Mouse (Mus musculus): ENCODE data around the gene Nfic. TPM values are rescaled to one million over a fixed set of nuclear protein-coding genes. Genes with fewer than 3 reads are reported as not detected.

Gene Nfic
- total RNA-seq, 2 experiments from 2014 or later = 125 to 130 TPM

GRCm38 (mm10) chr10:81404082-81404481 is 51.4 kb downstream of the Nfic start:
- DNase-seq = no peak

GRCm38 (mm10) chr10:81403511-81403910 is 51.9 kb downstream of the Nfic start:
- DNase-seq = no peak

GRCm38 (mm10) chr10:81402227-81402765 is 53.1 kb downstream of the Nfic start:
- no peak for DNase-seq

- DNase-seq = peak; percentile 83
Observed at GRCm38 (mm10) chr10:81401521-81402226, 53.8 kb downstream of the Nfic start.

- DNase-seq = no peak
Observed at GRCm38 (mm10) chr10:81401205-81401520, 54.3 kb downstream of the Nfic start.

- DNase-seq = no peak
Observed at GRCm38 (mm10) chr10:81400371-81401204, 54.8 kb downstream of the Nfic start.

- no peak for DNase-seq
Observed at GRCm38 (mm10) chr10:81399798-81400308, 55.6 kb downstream of the Nfic start.

- no peak for DNase-seq
Observed at GRCm38 (mm10) chr10:81399296-81399695, 56.1 kb downstream of the Nfic start.

GRCm38 (mm10) chr10:81396749-81397148 is 58.7 kb downstream of the Nfic start:
- no peak for DNase-seq

GRCm38 (mm10) chr10:81395865-81396264 is 59.6 kb downstream of the Nfic start:
- no peak for DNase-seq

GRCm38 (mm10) chr10:81395127-81395526 is 60.3 kb downstream of the Nfic start:
- peak; percentile 88 for DNase-seq

GRCm38 (mm10) chr10:81393456-81394063 is 61.9 kb downstream of the Nfic start:
- no peak for DNase-seq

- DNase-seq = no peak
Observed at GRCm38 (mm10) chr10:81392781-81393185, 62.7 kb downstream of the Nfic start, which contains the start of gene Smim24. Smim24 (plus strand) TSS chr10:81393051.

- DNase-seq = no peak
Observed at GRCm38 (mm10) chr10:81392270-81392669, 63.2 kb downstream of the Nfic start.

GRCm38 (mm10) chr10:81390678-81390965 is 64.8 kb downstream of the Nfic start:
- DNase-seq = no peak

- DNase-seq = peak; percentile 87
Observed at GRCm38 (mm10) chr10:81389801-81390677, 65.4 kb downstream of the Nfic start.

- DNase-seq = no peak
Observed at GRCm38 (mm10) chr10:81389373-81389772, 66.1 kb downstream of the Nfic start.

GRCm38 (mm10) chr10:81388505-81389055 is 66.9 kb downstream of the Nfic start, which contains the start of gene Gm48552:
Gm48552 (plus strand) TSS chr10:81389005.
- no peak for DNase-seq

GRCm38 (mm10) chr10:81387716-81388115 is 67.7 kb downstream of the Nfic start:
- DNase-seq = no peak

GRCm38 (mm10) chr10:81385603-81386306 is 69.7 kb downstream of the Nfic start:
- DNase-seq = no peak

GRCm38 (mm10) chr10:81384605-81384982 is 70.8 kb downstream of the Nfic start:
- DNase-seq = no peak
